Mouse (Mus musculus) ES-E14 (cell line): ENCODE data around the gene Sp100. TPM values are rescaled to one million over a fixed set of nuclear protein-coding genes. Genes with fewer than 3 reads are reported as not detected.

ENCODE experiments used
- DNase-seq: peaks from one replicate; pipeline ENCODE4 v3.0.0-alpha.2; 2013; ENCODE audit warnings: low read depth, low spot score
- H3K27ac ChIP-seq: 2 replicates; pipeline ENCODE4 v1.5.1; 2012; ENCODE audit warnings: low read depth, mild to moderate bottlenecking, low read length, moderate library complexity, mixed read lengths; ENCODE audit not compliant: poor library complexity, insufficient read depth, severe bottlenecking
- H3K36me3 ChIP-seq: 2 replicates; pipeline ENCODE4 v1.6.1; 2012; ENCODE audit warnings: mild to moderate bottlenecking, low read length, moderate library complexity, mixed read lengths; ENCODE audit not compliant: control insufficient read depth, poor library complexity, insufficient read depth, severe bottlenecking
- H3K4me1 ChIP-seq, 2 experiments: fragments of 150-350 bp in 1 of 2; sonication (generic) in 1 of 2; 2 replicates each; pipeline ENCODE4 v1.6.1; 2012; ENCODE audit warnings: low read length in 2 of 2, mild to moderate bottlenecking in 1 of 2, mixed read lengths in 1 of 2; ENCODE audit not compliant: control insufficient read depth in 2 of 2, insufficient read depth in 2 of 2, poor library complexity in 1 of 2
- H3K4me3 ChIP-seq, 2 experiments: fragments of 150-350 bp in 1 of 2; sonication (generic) in 1 of 2; 2 replicates each; pipeline ENCODE4 v1.5.1; 2012; ENCODE audit warnings: low read length in 2 of 2, low read depth in 1 of 2, mild to moderate bottlenecking in 1 of 2, mixed read lengths in 1 of 2; ENCODE audit not compliant: insufficient read depth in 1 of 2, poor library complexity in 1 of 2, severe bottlenecking in 1 of 2
- H3K9ac ChIP-seq: 2 replicates; pipeline ENCODE4 v1.6.1; 2012; ENCODE audit warnings: low read depth, mild to moderate bottlenecking, low read length, mixed read lengths; ENCODE audit not compliant: poor library complexity, insufficient read depth, severe bottlenecking
- H3K9me3 ChIP-seq: fragments of 150-350 bp; sonication (generic); 2 replicates; pipeline ENCODE4 v1.6.1; 2012; ENCODE audit warnings: low read depth, mild to moderate bottlenecking, low read length; ENCODE audit not compliant: control insufficient read depth, insufficient read depth
- CHD2 ChIP-seq: IDR thresholded peaks from 2 replicates; pipeline ENCODE4 v1.6.1; 2014; ENCODE audit warnings: mild to moderate bottlenecking, low read depth, low read length, inconsistent platforms
- HCFC1 ChIP-seq: IDR thresholded peaks from 2 replicates; pipeline ENCODE4 v1.6.1; 2012; ENCODE audit warnings: low read length, inconsistent platforms, borderline replicate concordance; ENCODE audit not compliant: insufficient read depth
- MAFK ChIP-seq: IDR thresholded peaks from 2 replicates; pipeline ENCODE4 v1.6.1; 2014; ENCODE audit warnings: mild to moderate bottlenecking, low read depth, low read length, inconsistent platforms; ENCODE audit not compliant: insufficient read depth
- ZC3H11A ChIP-seq: IDR thresholded peaks from 2 replicates; pipeline ENCODE4 v1.6.1; 2012; ENCODE audit warnings: low read depth, mild to moderate bottlenecking, inconsistent platforms, low read length, borderline replicate concordance
- ZNF384 ChIP-seq: IDR thresholded peaks from 2 replicates; pipeline ENCODE4 v1.6.1; 2012; ENCODE audit warnings: low read depth, low read length, inconsistent platforms
- in situ Hi-C, 2 experiments: fragments of 600-800 bp; cut with MboI; formaldehyde crosslinking; loops; one replicate each; pipeline ENCODE4 v1.15.1; 2025; ENCODE audit warnings: low sequenced_read_pairs in 2 of 2, inconsistent platforms in 1 of 2; ENCODE audit not compliant: unreplicated experiment in 2 of 2
- total RNA-seq: library from RNA; depleted of rRNA; stranded (reverse); fragments of 300-350 nt; gene quantifications from 2 replicates; pipeline ENCODE4 v1.2.3, GENCODE M21; 2012

The Sp100 gene
- total RNA-seq, 1 experiment: not detected

DNA sequence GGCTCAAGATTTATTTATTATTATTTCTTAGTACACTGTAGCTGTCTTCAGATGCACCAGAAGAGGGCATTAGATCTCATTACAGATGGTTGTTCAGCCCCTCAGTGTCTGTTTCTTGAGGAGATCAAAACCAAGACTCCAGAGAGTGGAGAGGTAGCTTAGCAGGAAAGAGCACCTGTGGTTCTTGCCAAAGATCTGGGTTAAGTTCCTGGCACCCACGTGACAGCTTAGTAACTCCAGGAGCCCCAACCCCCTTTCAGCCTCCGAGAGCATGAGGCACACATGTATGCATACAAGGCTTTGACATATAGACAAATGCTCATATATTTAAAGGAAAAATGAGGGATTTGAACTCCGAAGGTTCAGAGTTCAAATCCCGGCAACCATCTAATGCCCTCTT, 89.2 kb downstream of the Sp100 start:
- no peak for DNase-seq
- Histone ChIP-seq H3K4me1 (peaks cover 2 to 10% of the 10 kb centered on the region in 2 experiments; a peak in 2 of 4 replicates), H3K36me3 (no peaks in the 10 kb centered on the region), H3K9ac (no peak overlapping the region), H3K27ac (no peak overlapping the region), H3K4me3 (no peak overlapping the region), H3K9me3 (no peaks in the 10 kb centered on the region)
- TF ChIP-seq HCFC1 (no peak), CHD2 (no peak), ZNF384 (no peak), MAFK (no peak), ZC3H11A (no peak)
- in situ Hi-C loops: loop anchor here in 1 of 2 experiments (25.0 kb wide), 1 partner anchor 152 kb away; the partner anchor contains the start of genes G530012D18Rik and Sp110

DNA sequence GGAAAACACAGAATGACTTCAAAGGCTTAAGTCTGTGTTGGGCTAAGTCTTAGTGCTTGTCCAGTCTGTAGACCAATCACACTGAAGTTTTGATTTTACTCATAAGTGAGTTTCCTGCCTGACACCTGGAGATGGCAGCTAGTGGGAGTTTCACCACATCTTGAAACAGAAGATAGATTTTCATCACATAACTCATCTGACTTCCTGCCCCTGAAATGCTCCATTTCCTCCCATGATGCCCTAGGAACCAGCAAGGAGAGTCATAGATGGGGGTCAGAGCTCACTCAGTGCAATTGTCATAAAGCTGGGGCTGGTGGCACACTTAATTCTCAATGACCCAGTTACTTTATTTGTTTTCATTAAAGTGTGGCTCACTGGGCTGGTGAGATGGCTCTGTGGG, 90.0 kb downstream of the Sp100 start:
- in situ Hi-C loops: loop anchor here in 1 of 2 experiments (25.0 kb wide), 1 partner anchor 153 kb away; the partner anchor contains the start of genes G530012D18Rik and Sp110
- Histone ChIP-seq H3K4me1 (peaks cover 2 to 10% of the 10 kb centered on the region in 2 experiments; a peak in 2 of 4 replicates), H3K4me3 (no peak overlapping the region), H3K9ac (no peak overlapping the region), H3K27ac (no peak overlapping the region), H3K36me3 (no peaks in the 10 kb centered on the region), H3K9me3 (no peaks in the 10 kb centered on the region)
- no peak for DNase-seq
- TF ChIP-seq CHD2: no peak
- TF ChIP-seq HCFC1: no peak
- no peak for TF ChIP-seq ZNF384
- no peak for TF ChIP-seq ZC3H11A

DNA sequence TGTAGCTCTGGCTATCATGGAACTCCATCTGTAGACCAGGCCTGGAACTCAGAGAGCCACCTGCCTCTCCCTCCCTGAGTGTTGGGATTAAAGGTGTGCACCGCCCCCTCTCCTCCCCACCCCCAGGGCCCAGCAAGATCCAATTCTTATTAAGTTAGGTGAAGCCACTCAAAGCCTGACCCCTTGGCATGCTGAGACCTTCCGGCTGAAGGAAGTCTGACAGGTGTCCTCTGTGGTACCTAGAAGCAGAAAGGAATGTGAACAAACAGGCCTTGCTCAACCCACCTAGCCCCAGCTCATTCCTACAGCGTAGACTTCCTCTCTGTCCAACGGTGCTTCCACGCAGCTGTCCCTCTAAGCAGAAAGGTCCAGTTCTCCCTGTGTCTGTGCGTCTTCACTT, 91.1 kb downstream of the Sp100 start:
- Histone ChIP-seq H3K36me3 (no peaks in the 10 kb centered on the region), H3K4me1 (peaks cover 2 to 6% of the 10 kb centered on the region in 2 experiments; a peak in 1 of 4 replicates), H3K4me3 (no peak overlapping the region), H3K9me3 (no peaks in the 10 kb centered on the region), H3K9ac (no peak overlapping the region), H3K27ac (no peak overlapping the region)
- TF ChIP-seq MAFK: no peak
- TF ChIP-seq HCFC1: no peak
- TF ChIP-seq CHD2: no peak
- no peak for TF ChIP-seq ZNF384
- TF ChIP-seq ZC3H11A: no peak
- no peak for DNase-seq
- in situ Hi-C loops: loop anchor here in 1 of 2 experiments (25.0 kb wide), 1 partner anchor 154 kb away; the partner anchor contains the start of genes G530012D18Rik and Sp110

DNA sequence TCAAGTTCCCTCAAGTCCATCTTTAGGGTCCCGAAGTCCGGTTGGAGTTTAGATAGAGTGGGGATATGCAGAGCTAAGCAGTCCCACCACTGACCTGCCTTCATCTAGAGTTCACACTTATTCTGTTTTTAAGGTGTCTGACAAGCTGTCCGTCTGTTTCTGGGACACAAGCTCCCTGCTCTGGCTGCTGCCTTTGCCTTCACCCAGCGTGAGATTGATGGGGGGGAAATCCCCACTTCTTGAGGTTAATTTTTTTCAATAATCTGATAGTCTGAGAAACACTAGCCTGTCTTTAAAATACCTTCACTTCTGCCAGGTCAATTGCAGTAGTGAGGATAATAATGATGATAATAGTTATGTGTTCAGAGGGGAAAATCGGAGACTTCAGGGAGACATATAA, 92.5 kb downstream of the Sp100 start:
- no peak overlapping the region for H3K27ac ChIP-seq

More for the DNA sequence above, 92.5 kb downstream of the Sp100 start:
- Histone ChIP-seq H3K9ac (no peak overlapping the region), H3K4me1 (0 out of 4 replicates have a peak, but pooled peaks cover 0 to 3% of the 10 kb centered on the region in 2 experiments), H3K4me3 (no peak overlapping the region), H3K9me3 (no peaks in the 10 kb centered on the region), H3K36me3 (no peaks in the 10 kb centered on the region)
- DNase-seq: no peak
- in situ Hi-C loops: loop anchor here in 1 of 2 experiments (25.0 kb wide), 1 partner anchor 155 kb away; the partner anchor contains the start of genes G530012D18Rik and Sp110
- TF ChIP-seq ZC3H11A (no peak), CHD2 (no peak), ZNF384 (no peak), MAFK (no peak), HCFC1 (no peak)
